Mouse (Mus musculus) Patski (cell line): ENCODE data around the gene Grk3. TPM values are rescaled to one million over a fixed set of nuclear protein-coding genes. Genes with fewer than 3 reads are reported as not detected.
A peak's percentile ranks its signal among the peaks of the same experiment; 100 is the strongest.

Source experiments
- ATAC-seq: fragments of 100-300 bp; one replicate; pipeline ENCODE4 v1.8.0; 2021
- CTCF ChIA-PET: fragments of 350-600 bp; sonication (Branson Sonifier 250); formaldehyde crosslinking; loops from one replicate; lab custom pipeline; 2022; ENCODE audit warnings: inconsistent platforms; lab: Charles Lee
- POLR2A ChIA-PET: fragments of 350-600 bp; sonication (Branson Sonifier 250); formaldehyde crosslinking; loops from one replicate; lab custom pipeline; 2022; ENCODE audit warnings: antibody characterized with exemption, inconsistent platforms; lab: Charles Lee
- DNase-seq: peaks from one replicate; pipeline ENCODE4 v3.0.0-alpha.2; 2011; ENCODE audit warnings: low read depth, low spot score
- H3K27me3 ChIP-seq: fragments of 371-371 bp; one replicate; pipeline ENCODE4 v1.5.1; 2021
- CTCF ChIP-seq: fragments of 100-300 bp; IDR thresholded peaks from one replicate; pipeline ENCODE4 v1.5.1; 2021
- in situ Hi-C: fragments of 300-500 bp; cut with MboI; formaldehyde crosslinking; loops from 3 replicates; pipeline ENCODE4 v1.11.1; 2018; ENCODE audit warnings: low pct_unique_long_range_greater_than_20kb, mixed read lengths
- polyA plus RNA-seq: library from polyadenylated mRNA; unstranded; gene quantifications from one replicate; pipeline ENCODE4 v1.2.3, GENCODE M21; 2021

The Grk3 gene
- polyA plus RNA-seq, result not detected

GRCm38 (mm10) chr5:113015236-113016061 is at the start of gene Grk3:
TSS of gene Grk3 (minus strand) at chr5:113015791.
- CTCF ChIA-PET, result no interaction called here
- no peak for ATAC-seq
- peaks cover 36% of the 10 kb centered on the region for H3K27me3 ChIP-seq
- in situ Hi-C loops, result no loop called here
- POLR2A ChIA-PET, result no interaction called here
- DNase-seq, result no peak
- TF ChIP-seq CTCF, result no peak

DNA sequence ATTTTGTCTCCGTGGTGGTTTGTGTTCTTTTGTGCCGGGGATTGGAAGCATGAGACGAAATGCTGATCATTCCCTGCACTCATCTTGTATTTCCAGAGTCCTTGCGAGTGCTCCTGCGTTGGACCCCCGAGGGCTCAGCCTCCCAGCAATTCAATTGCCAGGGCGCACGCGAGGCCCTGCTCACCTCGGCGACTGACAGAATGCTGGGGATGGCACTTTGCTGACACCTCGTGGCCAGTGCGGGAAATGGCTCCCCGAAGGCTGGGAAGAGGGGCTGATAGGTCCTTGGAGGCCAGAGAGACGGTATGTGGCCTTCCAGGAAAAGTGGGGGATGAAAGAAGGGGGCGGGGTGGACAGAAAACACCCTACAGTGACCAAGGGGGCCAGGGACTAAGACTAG is 38.7 kb upstream of the Grk3 start:
- ChIA-PET CTCF (no interaction called here), POLR2A (no interaction called here)
- in situ Hi-C loops, result no loop called here
- TF ChIP-seq CTCF, result peak; percentile 96
- peak; percentile 56 for ATAC-seq
- H3K27me3 ChIP-seq, result peaks cover 15% of the 10 kb centered on the region
- no peak for DNase-seq

- no peak for ATAC-seq
- no peak for DNase-seq
Observed at GRCm38 (mm10) chr5:113050581-113051185, 35.1 kb upstream of the Grk3 start.

DNA sequence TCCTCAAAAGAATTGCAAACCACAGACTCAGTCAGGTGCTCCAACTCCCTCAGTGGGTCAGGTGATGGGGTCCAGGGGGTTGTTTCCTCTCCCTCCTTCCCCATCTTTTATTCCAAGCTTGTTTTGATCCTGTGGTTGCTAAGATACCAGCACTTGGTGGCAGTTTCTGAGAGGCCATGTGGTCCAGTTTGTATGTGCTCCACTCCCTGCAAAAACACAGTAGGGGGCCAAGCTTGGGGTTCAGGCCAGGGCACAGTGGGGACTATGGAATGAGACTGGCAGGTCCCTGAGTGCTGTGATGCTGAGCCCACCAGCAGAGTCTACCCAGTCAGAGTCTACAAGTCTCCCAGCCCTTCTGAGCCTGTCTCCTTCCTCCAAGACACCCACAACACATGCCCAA is 34.3 kb upstream of the Grk3 start:
- no peak for DNase-seq
- ChIA-PET CTCF (interaction anchor here (1.2 kb wide), 1 partner anchor 14 kb away, joined by 3 read pairs; no protein-coding TSS in a partner anchor), POLR2A (no interaction called here)
- H3K27me3 ChIP-seq, result peaks cover 3% of the 10 kb centered on the region
- no peak for TF ChIP-seq CTCF
- in situ Hi-C loops, result no loop called here
- ATAC-seq, result no peak

More at GRCm38 (mm10) chr5:113050581-113051185, 35.1 kb upstream of the Grk3 start:
- in situ Hi-C loops, result no loop called here
- ChIA-PET CTCF (interaction anchor here (1.2 kb wide), 1 partner anchor 13 kb away, joined by 3 read pairs; no protein-coding TSS in a partner anchor), POLR2A (no interaction called here)
- H3K27me3 ChIP-seq, result peaks cover 7% of the 10 kb centered on the region
- no peak for TF ChIP-seq CTCF

- in situ Hi-C loops, result no loop called here
- H3K27me3 ChIP-seq, result no peaks in the 10 kb centered on the region
- no peak for ATAC-seq
- no peak for DNase-seq
- ChIA-PET POLR2A (no interaction called here), CTCF (no interaction called here)
- no peak for TF ChIP-seq CTCF
Observed at GRCm38 (mm10) chr5:113045511-113046273, 30.1 kb upstream of the Grk3 start.

DNA sequence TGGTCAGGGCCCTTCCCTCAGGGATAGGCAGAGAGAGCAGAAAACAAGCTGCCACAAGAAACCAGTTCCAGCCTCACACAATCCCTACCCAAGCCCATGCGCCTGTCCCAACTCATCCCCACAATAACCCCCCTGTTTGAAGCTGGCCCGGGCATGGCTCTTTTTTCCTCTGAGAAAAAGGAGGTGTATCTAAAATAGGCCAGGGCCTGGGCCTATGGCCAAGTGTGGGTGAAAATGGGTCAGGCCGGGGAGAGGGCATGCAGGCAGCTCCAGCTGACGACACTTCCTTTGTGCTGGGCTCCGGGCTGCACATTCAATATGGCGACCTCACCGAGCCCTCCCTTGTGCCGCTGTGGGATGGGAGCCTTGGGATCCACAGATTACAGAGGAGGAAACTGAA is 27.9 kb upstream of the Grk3 start:
- POLR2A ChIA-PET, result no interaction called here
- in situ Hi-C loops, result no loop called here

DNA sequence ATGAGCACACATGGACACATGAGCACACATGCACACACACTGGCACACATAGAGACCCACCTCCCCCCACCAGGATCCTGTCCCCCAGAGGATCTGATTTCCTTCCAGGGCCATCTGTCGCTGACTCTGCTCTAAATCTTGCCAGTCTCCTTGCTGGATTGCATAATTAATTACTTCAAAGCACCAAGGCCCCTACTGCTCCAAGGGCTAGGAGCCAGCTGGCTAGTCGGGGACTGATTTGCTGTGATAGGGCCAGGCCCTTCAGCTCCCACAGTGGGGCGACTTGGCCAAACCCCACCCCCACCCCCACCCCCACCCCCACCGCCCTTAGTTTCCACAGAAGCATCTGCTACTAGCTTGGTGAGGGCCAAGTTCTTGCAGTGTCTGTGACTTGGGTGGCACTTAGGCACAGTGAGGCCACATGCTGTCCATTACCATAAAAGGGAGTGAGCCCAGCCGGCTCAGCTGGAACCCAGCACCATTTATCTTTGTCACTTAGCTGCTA is 26.0 kb upstream of the Grk3 start:
- in situ Hi-C loops, result no loop called here
- TF ChIP-seq CTCF, result no peak
- CTCF ChIA-PET, result no interaction called here
- peaks cover 8% of the 10 kb centered on the region for H3K27me3 ChIP-seq
- no peak for DNase-seq
- POLR2A ChIA-PET, result no interaction called here
- ATAC-seq, result no peak

More for the DNA sequence above, 27.9 kb upstream of the Grk3 start:
- no peaks in the 10 kb centered on the region for H3K27me3 ChIP-seq
- ATAC-seq (no peak), DNase-seq (no peak)
- no peak for TF ChIP-seq CTCF
- CTCF ChIA-PET, result no interaction called here

DNA sequence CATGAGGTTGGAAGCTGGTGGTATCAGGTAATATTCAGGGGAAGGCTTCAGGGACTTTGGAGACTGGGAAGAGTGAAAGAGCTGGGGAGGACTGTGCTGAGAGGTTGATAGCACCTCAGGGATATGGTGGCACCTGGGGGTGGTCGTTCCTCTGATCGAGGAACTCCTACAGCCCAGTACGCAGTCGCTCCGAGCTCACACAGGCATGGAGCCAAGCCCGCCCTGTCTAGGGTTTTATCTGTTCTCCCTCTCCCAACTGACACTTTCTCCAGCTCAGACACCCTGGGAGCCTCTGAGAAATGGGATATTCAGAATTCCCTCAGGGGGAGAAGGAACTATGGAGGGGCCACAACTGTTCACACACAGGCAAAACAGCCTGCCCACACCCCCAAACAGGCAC is 25.2 kb upstream of the Grk3 start:
- no peak for TF ChIP-seq CTCF
- peaks cover 10% of the 10 kb centered on the region for H3K27me3 ChIP-seq
- ATAC-seq (no peak), DNase-seq (no peak)
- in situ Hi-C loops, result no loop called here
- CTCF ChIA-PET, result no interaction called here
- POLR2A ChIA-PET, result no interaction called here

- no peak for ATAC-seq
- peaks cover 22% of the 10 kb centered on the region for H3K27me3 ChIP-seq
- in situ Hi-C loops, result no loop called here
- DNase-seq, result no peak
- no peak for TF ChIP-seq CTCF
- ChIA-PET POLR2A (no interaction called here), CTCF (no interaction called here)
Observed at GRCm38 (mm10) chr5:113038601-113039000, 23.0 kb upstream of the Grk3 start.
